Comparison of ENCODE assay signal across 9 mouse cellular contexts in genomic region chr10:112801560-112801959, GRCm38 (mm10).
DNase-seq lines count a peak whose midpoint lies in the region; ATAC-seq and TF ChIP-seq lines count a peak whose summit lies in the region.
"Had no signal": no experiment of that assay in that cellular context is flagged by ENCODE, and none has a peak within 500 bp of the region (broad histone marks: within the 10 kb centered on the region; RNA-seq: fewer than 3 reads in every experiment).

No protein-coding gene starts in this region.

- TF ChIP-seq CTCF in cortical plate, adult 2 months (IDR thresholded peaks at IDR 0.05; ENCODE audit: extremely low read depth, insufficient read depth, low read length) = peak; percentile 87

- H3K4me1 ChIP-seq in cortical plate, adult 2 months (ENCODE audit: control insufficient read depth, insufficient read depth, low read length) = no peaks in the 10 kb centered on the region
- no peaks in the 10 kb centered on the region for H3K4me1 ChIP-seq in hindbrain, embryonic 12.5 days
- no peaks in the 10 kb centered on the region for H3K4me1 ChIP-seq in midbrain, embryonic 15.5 days

- H3K9me3 ChIP-seq in hindbrain, embryonic 12.5 days (replicated peaks) = no peaks in the 10 kb centered on the region
- H3K9me3 ChIP-seq in midbrain, embryonic 15.5 days = no peaks in the 10 kb centered on the region

- no peak overlapping the region for H3K27ac ChIP-seq in cortical plate, adult 2 months (ENCODE audit: insufficient read depth, low read length)
- no peak overlapping the region for H3K27ac ChIP-seq in hindbrain, embryonic 12.5 days
- H3K27ac ChIP-seq in midbrain, embryonic 15.5 days = no peak overlapping the region

- no peaks in the 10 kb centered on the region for H3K36me3 ChIP-seq in hindbrain, embryonic 12.5 days
- no peaks in the 10 kb centered on the region for H3K36me3 ChIP-seq in midbrain, embryonic 15.5 days (replicated peaks)

- H3K4me3 ChIP-seq in cortical plate, adult 2 months (ENCODE audit: insufficient read depth, low read length) = no peak overlapping the region
- H3K4me3 ChIP-seq in hindbrain, embryonic 12.5 days = no peak overlapping the region
- no peak overlapping the region for H3K4me3 ChIP-seq in midbrain, embryonic 15.5 days
- H3K4me3 ChIP-seq: erythroblast, embryonic 14.5 days had no signal

- WGBS in hindbrain, embryonic 12.5 days = 9% methylated on average over 5 of the region's 5 CpGs
- 8% methylated on average over 5 of the region's 5 CpGs for WGBS in midbrain, embryonic 15.5 days

- no peak for TF ChIP-seq POLR2A in cortical plate, adult 2 months (IDR thresholded peaks at IDR 0.05; ENCODE audit: extremely low read depth, insufficient read depth, low read length)

- H3K4me2 ChIP-seq in hindbrain, embryonic 12.5 days (replicated peaks) = no peak overlapping the region
- H3K4me2 ChIP-seq in midbrain, embryonic 15.5 days = no peak overlapping the region

- H3K27me3 ChIP-seq in hindbrain, embryonic 12.5 days = no peaks in the 10 kb centered on the region
- no peaks in the 10 kb centered on the region for H3K27me3 ChIP-seq in midbrain, embryonic 15.5 days (replicated peaks)

- intact Hi-C loops in left cerebral cortex, postnatal 10 days (cut with DNase I) = no loop called here

- 0 out of 2 replicates have a peak, but pooled peaks have one; percentile 72 for ATAC-seq in hindbrain, embryonic 12.5 days (ENCODE audit: low FRiP score)
- ATAC-seq in midbrain, embryonic 15.5 days (replicated peaks) = peak; percentile 66; the same call in 1 of the 2 replicates

- H3K9ac ChIP-seq in hindbrain, embryonic 12.5 days = no peak overlapping the region
- H3K9ac ChIP-seq in midbrain, embryonic 15.5 days = no peak overlapping the region

- DNase-seq in kidney, adult 18-20 months = peak; percentile 10
- DNase-seq in kidney, adult 11 months = no peak
- DNase-seq in MEL-GATA-1-ER (ENCODE audit: extremely low read depth, low read depth) = peak; percentile 30
- DNase-seq in left cerebral cortex, postnatal 10 days (ENCODE audit: extremely low spot score in 1 of 2, low spot score in 2 of 2) = peak; percentile 18 to 42
- DNase-seq in T-cell, adult 2 months (ENCODE audit: low spot score) = no peak

Comparison
In these comparisons a context has a peak if more than half of its experiments do, and no peak if none do; other contexts are left out.
1. DNase-seq: peak in kidney, adult 18-20 months (single experiment), MEL-GATA-1-ER (single experiment) and left cerebral cortex, postnatal 10 days (2 of 2); none in kidney, adult 11 months (single experiment) and T-cell, adult 2 months (single experiment).